Mouse (Mus musculus): ENCODE measurements around the gene Hist2h3c2.
A peak's percentile ranks its signal among the peaks of the same experiment; 100 is the strongest.

DNA sequence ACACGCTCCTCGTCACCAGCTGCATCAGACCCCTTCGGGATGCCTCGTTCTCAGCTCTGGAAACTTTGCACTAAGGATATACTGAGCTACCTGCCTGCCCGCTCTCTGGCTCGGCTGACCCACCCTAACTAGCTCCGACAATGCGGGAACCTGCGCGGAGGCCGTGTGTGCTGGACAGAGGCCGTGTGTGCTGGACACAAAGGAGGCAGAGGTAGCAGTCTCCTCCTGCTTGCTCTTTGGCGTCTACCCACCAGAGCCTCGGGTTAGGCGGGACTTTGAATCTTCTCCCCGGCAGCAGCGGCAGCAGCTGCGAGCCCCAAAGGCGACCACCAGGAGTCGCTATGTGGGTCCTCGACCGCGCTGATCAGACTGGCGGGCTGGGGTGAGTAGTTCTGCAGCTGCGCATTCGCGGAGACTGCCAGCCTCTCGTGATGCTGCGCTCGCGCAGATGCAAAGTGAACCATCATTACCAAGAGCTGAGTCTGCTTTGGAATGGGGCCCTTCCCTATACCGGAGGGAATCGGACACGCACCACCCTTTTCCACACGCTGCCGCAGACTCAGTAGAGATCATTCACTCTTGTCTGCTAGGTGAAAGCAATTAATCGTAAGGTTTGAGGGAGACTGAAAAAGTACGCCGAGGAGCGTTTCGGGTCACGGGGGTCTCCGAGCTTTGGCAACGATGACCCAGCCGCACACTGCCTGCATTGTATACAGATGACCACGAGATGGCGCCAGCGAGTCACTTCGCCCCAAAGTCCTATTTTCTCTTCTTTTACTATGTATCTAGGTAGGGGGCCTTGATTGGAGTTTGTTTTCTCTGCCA is 39.1 kb upstream of the Hist2h3c2 start:
- TF ChIP-seq CTCF (IDR thresholded peaks at IDR 0.05; ENCODE audit: low read depth, low read length) (peak; percentile 67), POLR2A (IDR thresholded peaks at IDR 0.05; ENCODE audit: borderline replicate concordance, low read depth, low read length) (no peak)
